Mouse (Mus musculus): Measurements from ENCODE around the gene Fyttd1. TPM values are rescaled to one million over a fixed set of nuclear protein-coding genes. Genes with fewer than 3 reads are reported as not detected.

The Fyttd1 gene
- polyA plus RNA-seq, 1 experiment from 2014 or later: 103 TPM

Other genes with a start within 250 kb of the Fyttd1 start
- 11.1 and 13.0 TPM in 2 replicates for gene Tnk2, start 233.6 kb upstream of the Fyttd1 start, polyA plus RNA-seq (2014; fragmentation: Nextera tagmentation; extraction: Ambion mirVana)
- gene Muc4, start 141.6 kb upstream of the Fyttd1 start, polyA plus RNA-seq (2014; fragmentation: Nextera tagmentation; extraction: Ambion mirVana): 3.5 and 3.7 TPM in 2 replicates
- 0.04 TPM in 1 of 2 replicates, not detected in the other for gene Muc20, start 80.1 kb upstream of the Fyttd1 start, polyA plus RNA-seq (2014; fragmentation: Nextera tagmentation; extraction: Ambion mirVana)
- not detected in 2 replicates for gene Smbd1, start 67.0 kb upstream of the Fyttd1 start, polyA plus RNA-seq (2014; fragmentation: Nextera tagmentation; extraction: Ambion mirVana)
- 18.2 and 19.3 TPM in 2 replicates for gene Rubcn, start 266 bp downstream of the Fyttd1 start, polyA plus RNA-seq (2014; fragmentation: Nextera tagmentation; extraction: Ambion mirVana)
- gene Lrch3, start 36.6 kb downstream of the Fyttd1 start, polyA plus RNA-seq (2014; fragmentation: Nextera tagmentation; extraction: Ambion mirVana): 22.1 and 22.7 TPM in 2 replicates
- 1.2 and 2.8 TPM in 2 replicates for gene Iqcg, start 178.7 kb downstream of the Fyttd1 start, polyA plus RNA-seq (2014; fragmentation: Nextera tagmentation; extraction: Ambion mirVana)
- 1,142 and 1,206 TPM in 2 replicates for gene Rpl35a, start 179.0 kb downstream of the Fyttd1 start, polyA plus RNA-seq (2014; fragmentation: Nextera tagmentation; extraction: Ambion mirVana)
- 3.3 and 4.1 TPM in 2 replicates for gene Lmln, start 185.0 kb downstream of the Fyttd1 start, polyA plus RNA-seq (2014; fragmentation: Nextera tagmentation; extraction: Ambion mirVana)

All from intestine, embryonic 14.5 days (tissue).